Mouse (Mus musculus): ENCODE measurements around the gene Slitrk2.

Slitrk2 gene

DNA sequence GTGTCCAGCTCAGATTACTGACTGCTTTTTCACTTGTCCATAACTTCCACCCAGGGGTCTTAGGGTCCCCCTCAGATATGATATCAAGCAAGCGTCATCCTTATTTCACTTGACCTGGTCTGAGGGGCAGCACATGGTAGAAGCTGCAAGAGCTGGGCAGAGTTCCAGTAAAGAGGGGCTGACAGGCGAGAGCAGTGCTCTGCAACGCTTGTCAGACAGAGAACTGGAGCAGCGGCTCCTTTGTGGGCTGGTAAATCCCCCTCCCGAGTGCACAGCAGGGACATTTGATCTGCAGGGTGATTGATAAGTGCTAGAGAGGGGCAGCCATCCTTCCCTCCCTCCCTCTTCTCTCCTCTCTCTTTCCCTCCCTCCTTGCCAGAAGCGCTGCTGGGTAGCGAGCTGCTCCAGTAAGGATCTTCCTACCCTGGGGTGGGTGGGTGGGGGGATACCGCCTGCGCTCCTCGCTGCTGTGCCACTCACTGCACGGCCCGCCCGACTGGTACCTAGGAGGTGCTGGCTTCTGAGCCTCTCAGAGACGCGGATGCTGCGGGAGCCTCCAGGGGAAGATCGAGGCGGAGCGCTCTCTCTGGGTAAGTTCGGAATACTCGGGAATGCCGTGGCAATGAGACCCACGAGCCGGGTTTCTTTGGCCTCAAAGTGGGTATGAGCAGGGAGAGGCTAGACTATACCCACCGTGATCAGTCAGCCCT lies at the start of gene Slitrk2:
Gene Slitrk2 (plus strand): TSS at position 408 of the 710 bp plus-strand sequence.
- DNase-seq: peak; percentile 74

DNA sequence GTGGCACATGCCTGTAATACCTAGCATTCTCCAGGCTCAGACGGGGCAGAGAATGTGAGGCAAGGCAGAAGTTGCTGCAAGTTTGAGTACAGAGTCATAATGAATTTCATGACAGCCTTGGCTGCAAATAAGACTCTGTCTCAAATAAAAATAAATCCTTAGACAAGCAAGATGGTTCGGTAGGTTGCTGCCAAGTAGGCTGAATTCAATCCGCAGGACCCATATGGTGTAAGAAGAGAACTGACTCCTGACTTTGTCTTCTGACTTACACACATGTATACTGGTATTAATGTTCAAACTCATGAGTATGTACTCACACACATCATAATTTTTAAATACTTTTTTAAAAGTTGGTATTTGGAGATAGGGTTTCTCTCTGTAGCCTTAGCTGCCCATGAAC lies 43.6 kb upstream of the Slitrk2 start:
- DNase-seq: no peak

DNA sequence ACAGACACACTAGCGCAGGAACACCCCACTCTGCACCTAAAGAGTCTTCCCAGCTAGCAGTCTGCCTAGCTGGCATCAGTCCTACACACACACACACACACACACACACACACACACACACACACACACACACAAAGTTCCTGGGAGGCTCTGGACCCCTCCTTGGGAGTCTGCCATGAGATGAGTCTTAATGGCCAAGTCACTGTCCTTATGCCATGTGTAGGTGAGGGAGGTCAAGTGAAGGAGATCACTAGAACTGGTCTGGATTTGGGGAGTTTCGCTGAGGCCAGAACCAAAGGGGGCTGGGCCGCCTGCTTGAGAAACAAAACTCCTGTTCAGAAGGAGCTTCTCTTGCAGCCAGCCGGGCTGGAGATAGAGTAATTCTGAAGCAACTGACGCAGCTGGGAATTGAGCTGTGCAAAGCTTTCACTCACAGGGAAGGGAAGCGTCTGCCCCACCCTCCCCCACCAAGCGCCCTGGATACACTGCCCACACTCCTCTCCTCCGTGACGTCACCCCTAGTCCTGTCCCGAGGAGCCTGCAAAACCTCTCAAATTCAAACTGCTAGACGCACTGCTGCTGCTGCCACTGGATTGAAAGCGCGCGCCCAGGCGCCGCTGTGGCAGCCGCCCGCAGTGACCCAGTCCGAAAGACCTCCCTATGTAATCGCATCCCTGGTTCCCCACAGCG lies 3.5 kb downstream of the Slitrk2 start:
- DNase-seq: peak; percentile 87

DNA sequence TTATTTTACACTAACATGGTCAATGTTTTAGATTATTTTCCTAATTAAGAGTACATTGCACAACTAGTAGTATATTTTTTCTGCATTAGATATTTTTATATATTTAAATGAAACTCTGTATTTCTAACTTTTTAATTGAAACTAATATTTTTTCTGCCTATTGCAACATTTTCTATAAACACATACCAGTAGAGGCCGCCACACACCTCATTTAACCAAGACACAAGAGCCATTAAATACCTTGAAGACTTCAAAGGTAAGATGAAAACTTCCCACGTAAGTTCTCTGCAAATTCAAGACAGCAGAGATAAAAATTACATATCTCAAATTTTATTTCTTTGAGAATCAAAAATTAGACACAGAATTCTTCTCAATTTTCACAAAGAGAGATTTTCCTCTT lies 8.2 kb downstream of the Slitrk2 start:
- DNase-seq: peak; percentile 3

DNA sequence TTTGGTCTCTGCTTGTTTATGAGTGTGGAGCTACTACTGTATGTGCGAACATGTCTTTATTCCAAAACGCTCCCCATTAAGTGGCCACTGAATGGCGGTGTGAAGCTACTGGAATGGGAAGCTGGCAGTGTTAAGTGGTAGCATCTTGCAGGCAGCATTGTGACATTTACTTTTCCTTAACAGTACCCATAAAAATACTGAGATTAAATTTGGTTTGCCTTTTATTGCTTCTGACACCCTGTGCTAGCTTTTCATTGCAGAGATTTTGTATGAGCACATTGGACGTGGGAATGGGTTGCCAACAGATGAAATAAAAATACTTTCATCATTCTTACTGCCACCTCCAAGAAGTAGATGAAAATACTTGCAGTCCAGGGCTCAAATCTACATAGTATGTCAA lies 27.8 kb downstream of the Slitrk2 start:
- DNase-seq: no peak

DNA sequence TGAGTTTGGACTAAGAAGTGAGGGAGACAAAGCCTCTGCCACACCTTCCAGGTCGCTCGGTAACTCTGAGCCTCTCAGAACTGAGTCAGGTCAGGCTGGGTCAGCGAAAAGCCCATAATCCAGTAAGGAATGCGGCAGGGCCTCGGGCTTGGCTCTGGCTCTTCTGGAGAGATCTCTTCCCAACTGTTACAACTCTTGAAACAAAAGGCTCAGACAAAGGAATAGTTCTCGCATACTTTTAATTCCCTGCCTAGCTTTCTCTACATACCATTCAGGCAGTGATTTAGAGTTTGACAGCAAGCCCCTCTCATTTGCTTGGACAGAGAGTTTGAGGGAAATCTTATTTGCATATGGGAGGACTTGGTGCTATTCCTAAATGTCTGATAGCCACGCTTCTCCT lies 29.5 kb downstream of the Slitrk2 start:
- DNase-seq: no peak

Data from retina, postnatal 1 day (tissue).